Mouse (Mus musculus): Measurements from ENCODE around the gene Arf5.

DNA sequence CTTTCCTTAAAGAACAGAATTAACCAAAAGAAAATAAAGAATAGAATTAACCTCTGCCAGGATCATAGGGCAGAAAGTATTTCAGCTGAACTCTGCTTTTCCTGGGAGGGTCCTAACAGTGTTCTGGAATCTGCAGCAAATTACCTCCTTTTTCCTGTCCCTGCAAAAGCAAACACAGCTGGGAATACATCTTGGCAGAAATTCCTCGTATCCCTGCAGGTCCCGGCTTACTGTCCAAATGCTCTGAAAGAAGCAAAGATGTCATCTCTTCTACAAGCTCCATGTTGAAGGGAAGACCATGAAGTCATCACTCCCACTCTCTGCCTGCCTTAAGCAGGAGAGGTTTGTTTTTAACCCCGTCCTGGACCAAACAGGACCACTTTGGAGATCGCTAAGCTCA lies 6.4 kb upstream of the Arf5 start:
- TF ChIP-seq CTCF (conservative IDR thresholded peaks at IDR 0.05; ENCODE audit: low read length) = no peak
- no peak for TF ChIP-seq NANOG (IDR thresholded peaks at IDR 0.05; ENCODE audit: borderline replicate concordance, low read length)
